26 mouse cellular contexts compared by ENCODE assay signal in genomic region chr11:49236891-49237290, GRCm38 (mm10). TPM values are rescaled to one million over a fixed set of nuclear protein-coding genes. Genes with fewer than 3 reads are reported as not detected.
A peak's percentile ranks its signal among the peaks of the same experiment; 100 is the strongest.
DNase-seq lines count a peak whose midpoint lies in the region; ATAC-seq and TF ChIP-seq lines count a peak whose summit lies in the region.
"Had no signal": no experiment of that assay in that cellular context is flagged by ENCODE, and none has a peak within 500 bp of the region (broad histone marks: within the 10 kb centered on the region; RNA-seq: fewer than 3 reads in every experiment).

No protein-coding gene starts in this region.

- TF ChIP-seq POLR2A in kidney, adult 2 months (IDR thresholded peaks at IDR 0.05; ENCODE audit: low read depth, low read length) = no peak

- H3K4me2 ChIP-seq in kidney, embryonic 16.5 days (replicated peaks; ENCODE audit: low read depth, low read length) = no peak overlapping the region
- H3K4me2 ChIP-seq: forebrain, embryonic 13.5 days; heart, embryonic 13.5 days; hindbrain, embryonic 14.5 days; limb, embryonic 13.5 days; liver, embryonic 12.5 days had no signal

- H3K27me3 ChIP-seq in kidney, adult 2 months (replicated peaks; ENCODE audit: control insufficient read depth, insufficient read depth, low read length) = no peaks in the 10 kb centered on the region
- no peaks in the 10 kb centered on the region for H3K27me3 ChIP-seq in kidney, embryonic 16.5 days (ENCODE audit: insufficient read depth, low read length)
- H3K27me3 ChIP-seq: forebrain, embryonic 13.5 days; heart, embryonic 13.5 days; limb, embryonic 13.5 days; liver, embryonic 12.5 days had no signal

- peaks cover 3% of the 10 kb centered on the region; the same call in 1 of the 2 replicates for H3K4me1 ChIP-seq in kidney, adult 2 months (ENCODE audit: control insufficient read depth, insufficient read depth, low read length)
- H3K4me1 ChIP-seq in kidney, embryonic 16.5 days (ENCODE audit: insufficient read depth, low read length) = no peaks in the 10 kb centered on the region
- H3K4me1 ChIP-seq in brown adipose tissue, adult 24 weeks (ENCODE audit: control insufficient read depth, insufficient read depth, insufficient read length, low read length) = peaks cover 3% of the 10 kb centered on the region; the same call in 1 of the 2 replicates
- H3K4me1 ChIP-seq: forebrain, embryonic 13.5 days; heart, embryonic 13.5 days had no signal

- ATAC-seq in kidney, embryonic 16.5 days (ENCODE audit: low FRiP score, low TSS enrichment) = no peak
- ATAC-seq: forebrain, embryonic 13.5 days; inflammation-experienced regulatory T-cells, adult 6 months; liver, embryonic 12.5 days had no signal

- no peaks in the 10 kb centered on the region for H3K36me3 ChIP-seq in kidney, adult 2 months (ENCODE audit: control insufficient read depth, insufficient read depth, low read length)
- no peaks in the 10 kb centered on the region for H3K36me3 ChIP-seq in kidney, embryonic 16.5 days (ENCODE audit: insufficient read depth, low read length)
- H3K36me3 ChIP-seq: heart, embryonic 13.5 days; limb, embryonic 13.5 days; liver, embryonic 12.5 days had no signal

- no peaks in the 10 kb centered on the region for H3K9me3 ChIP-seq in kidney, embryonic 16.5 days (ENCODE audit: low read length)
- H3K9me3 ChIP-seq: forebrain, embryonic 13.5 days; heart, embryonic 13.5 days; limb, embryonic 13.5 days; liver, embryonic 12.5 days had no signal

- TF ChIP-seq CTCF in kidney, adult 2 months (conservative IDR thresholded peaks at IDR 0.05; ENCODE audit: insufficient read depth, insufficient read length, low read depth, low read length) = no peak

- no peak overlapping the region for H3K4me3 ChIP-seq in kidney, adult 2 months (ENCODE audit: insufficient read depth, low read depth, low read length)
- no peak overlapping the region for H3K4me3 ChIP-seq in kidney, embryonic 16.5 days (ENCODE audit: low read length)
- no peak overlapping the region for H3K4me3 ChIP-seq in brown adipose tissue, adult 24 weeks (ENCODE audit: insufficient read depth, low read depth, low read length)
- H3K4me3 ChIP-seq: forebrain, embryonic 13.5 days; heart, embryonic 13.5 days; layer of hippocampus, adult 2 months; left cerebral cortex, adult 2 months; limb, embryonic 13.5 days; liver, embryonic 12.5 days had no signal

- no peak overlapping the region; the same call in 1 of the 2 replicates for H3K27ac ChIP-seq in kidney, adult 2 months (ENCODE audit: insufficient read depth, low read depth, low read length)
- H3K27ac ChIP-seq in kidney, embryonic 16.5 days (ENCODE audit: low read length) = no peak overlapping the region
- 0 out of 2 replicates have a peak overlapping the region, but pooled peaks have one; percentile 31 for H3K27ac ChIP-seq in brown adipose tissue, adult 24 weeks (replicated peaks; ENCODE audit: low read depth, low read length)
- H3K27ac ChIP-seq: forebrain, embryonic 13.5 days; heart, embryonic 13.5 days; hindbrain, embryonic 14.5 days; layer of hippocampus, adult 2 months; left cerebral cortex, adult 2 months; limb, embryonic 13.5 days; liver, embryonic 12.5 days had no signal

- no peak overlapping the region for H3K9ac ChIP-seq in kidney, embryonic 16.5 days (replicated peaks; ENCODE audit: low read length)
- H3K9ac ChIP-seq: forebrain, embryonic 13.5 days; heart, embryonic 13.5 days; hindbrain, embryonic 14.5 days; limb, embryonic 13.5 days; liver, embryonic 12.5 days had no signal

- peak; percentile 64 for DNase-seq in kidney, adult 2 months
- DNase-seq in lung, postnatal 14 days = peak; percentile 50
- DNase-seq in lung, postnatal 25 days (ENCODE audit: low spot score) = no peak
- no peak for DNase-seq in layer of hippocampus, adult 11-12 months (ENCODE audit: low spot score)
- DNase-seq: adrenal gland, postnatal 25 days; B cell, adult 2 months; cerebellum, adult 8-10 months; cerebellum, postnatal 36 days; gastrocnemius, postnatal 25 days; heart, postnatal 10 days; lung, adult 18-20 months; midbrain, embryonic 14.5 days had no signal

- 25% methylated on average over 1 of the region's 1 CpGs for WGBS in kidney, adult 2 months
- WGBS in kidney, embryonic 16.5 days = 67% methylated on average over 1 of the region's 1 CpGs

RNA-seq across cellular contexts. Expression of gene Mgat1, which starts 7.1 kb away (rescaled TPM):
- polyA plus RNA-seq in kidney, adult 2 months (2012; rRNA removed) = 157 and 198 TPM in 2 replicates
- polyA plus RNA-seq in kidney, embryonic 16.5 days (2015; fragmentation: Nextera tagmentation; extraction: Ambion mirVana) = 88.9 and 91.9 TPM in 2 replicates
- 19.3 and 30.6 TPM in 2 replicates for polyA plus RNA-seq in brown adipose tissue, adult 24 weeks (2012; ENCODE audit: insufficient read depth, insufficient read length, missing spikeins)

RNA-seq across cellular contexts. Expression of gene Zfp62, which starts 33.8 kb away (rescaled TPM):
- polyA plus RNA-seq in kidney, adult 2 months (2012; rRNA removed) = 2.0 and 2.6 TPM in 2 replicates
- 45.6 and 46.3 TPM in 2 replicates for polyA plus RNA-seq in kidney, embryonic 16.5 days (2015; fragmentation: Nextera tagmentation; extraction: Ambion mirVana)
- 10.4 and 14.4 TPM in 2 replicates for polyA plus RNA-seq in brown adipose tissue, adult 24 weeks (2012; ENCODE audit: insufficient read depth, insufficient read length, missing spikeins)

RNA-seq across cellular contexts. Expression of gene Olfr1393, which starts 41.2 kb away (rescaled TPM):
- 0.72 and 1.5 TPM in 2 replicates for polyA plus RNA-seq in kidney, adult 2 months (2012; rRNA removed)
- polyA plus RNA-seq in kidney, embryonic 16.5 days (2015; fragmentation: Nextera tagmentation; extraction: Ambion mirVana) = not detected in 2 replicates
- polyA plus RNA-seq in brown adipose tissue, adult 24 weeks (2012; ENCODE audit: insufficient read depth, insufficient read length, missing spikeins) = not detected in 2 replicates
- polyA plus RNA-seq: embryonic facial prominence, embryonic 11.5 days; hindbrain, embryonic 14.5 days; inflammation-experienced regulatory T-cells, adult 6 months; kidney, embryonic 14.5 days; limb, embryonic 13.5 days; neural tube, embryonic 14.5 days; stomach, embryonic 14.5 days had no signal

RNA-seq across cellular contexts. Expression of gene Olfr1392, which starts 48.2 kb away (rescaled TPM):
- 0.46 and 0.47 TPM in 2 replicates for polyA plus RNA-seq in kidney, adult 2 months (2012; rRNA removed)
- not detected in 2 replicates for polyA plus RNA-seq in kidney, embryonic 16.5 days (2015; fragmentation: Nextera tagmentation; extraction: Ambion mirVana)
- polyA plus RNA-seq in brown adipose tissue, adult 24 weeks (2012; ENCODE audit: insufficient read depth, insufficient read length, missing spikeins) = not detected in 2 replicates
- polyA plus RNA-seq: embryonic facial prominence, embryonic 11.5 days; forebrain, embryonic 13.5 days; heart, embryonic 13.5 days; hindbrain, embryonic 14.5 days; inflammation-experienced regulatory T-cells, adult 6 months; kidney, embryonic 14.5 days; limb, embryonic 13.5 days; liver, embryonic 12.5 days; midbrain, embryonic 14.5 days; neural tube, embryonic 14.5 days had no signal

RNA-seq across cellular contexts. Expression of gene Btnl9, which starts 49.9 kb away (rescaled TPM):
- polyA plus RNA-seq in kidney, adult 2 months (2012; rRNA removed) = 6.4 and 7.5 TPM in 2 replicates
- 4.4 and 4.6 TPM in 2 replicates for polyA plus RNA-seq in kidney, embryonic 16.5 days (2015; fragmentation: Nextera tagmentation; extraction: Ambion mirVana)
- polyA plus RNA-seq in brown adipose tissue, adult 24 weeks (2012; ENCODE audit: insufficient read depth, insufficient read length, missing spikeins) = 12.3 and 23.2 TPM in 2 replicates
- polyA plus RNA-seq: midbrain, embryonic 14.5 days had no signal

Comparison
In these comparisons a context has a peak if more than half of its experiments do, and no peak if none do; other contexts are left out.
1. DNase-seq: peak in kidney, adult 2 months (single experiment) and lung, postnatal 14 days (single experiment); none in lung, postnatal 25 days (single experiment) and layer of hippocampus, adult 11-12 months (single experiment).